Comparison of ENCODE assay signal across 16 mouse cellular contexts in genomic region chr16:45832747-45833108, GRCm38 (mm10).
DNase-seq lines count a peak whose midpoint lies in the region; ATAC-seq and TF ChIP-seq lines count a peak whose summit lies in the region.
"Had no signal": no experiment of that assay in that cellular context is flagged by ENCODE, and none has a peak within 500 bp of the region (broad histone marks: within the 10 kb centered on the region; RNA-seq: fewer than 3 reads in every experiment).

No protein-coding gene starts in this region.

- no peak for DNase-seq in heart, adult 2 months
- DNase-seq in heart, postnatal 4 days = no peak
- DNase-seq in intestine, embryonic 14.5 days (ENCODE audit: low spot score) = no peak
- DNase-seq in lung, embryonic 14.5 days = peak; percentile 35
- no peak for DNase-seq in lung, adult 18-20 months
- DNase-seq: adrenal gland, postnatal 14 days; cerebellum, adult 9-10 months; gastrocnemius, postnatal 10 days; lung, postnatal 14 days; thymus, adult 18-20 months had no signal

- no peaks in the 10 kb centered on the region for H3K9me3 ChIP-seq in intestine, embryonic 14.5 days (ENCODE audit: control insufficient read depth, low read length)
- no peaks in the 10 kb centered on the region for H3K9me3 ChIP-seq in intestine, postnatal 0 days (ENCODE audit: control insufficient read depth)
- H3K9me3 ChIP-seq in lung, embryonic 14.5 days (ENCODE audit: low read depth, low read length) = no peaks in the 10 kb centered on the region
- H3K9me3 ChIP-seq in intestine, embryonic 16.5 days (ENCODE audit: control insufficient read depth, low read length) = no peaks in the 10 kb centered on the region
- H3K9me3 ChIP-seq in forebrain, embryonic 16.5 days (ENCODE audit: control insufficient read depth, low read length) = no peaks in the 10 kb centered on the region
- H3K9me3 ChIP-seq: hindbrain, embryonic 13.5 days; midbrain, embryonic 10.5 days; neural tube, embryonic 15.5 days had no signal

- H3K4me2 ChIP-seq in intestine, embryonic 14.5 days (ENCODE audit: low read length) = peak overlapping the region; percentile 38
- H3K4me2 ChIP-seq in intestine, postnatal 0 days (replicated peaks; ENCODE audit: low read depth) = no peak overlapping the region
- peak overlapping the region; percentile 5; the same call in 1 of the 2 replicates for H3K4me2 ChIP-seq in lung, embryonic 14.5 days
- no peak overlapping the region for H3K4me2 ChIP-seq in intestine, embryonic 16.5 days (ENCODE audit: low read depth, low read length)
- H3K4me2 ChIP-seq in forebrain, embryonic 16.5 days (ENCODE audit: low read length) = no peak overlapping the region
- H3K4me2 ChIP-seq: hindbrain, embryonic 13.5 days; neural tube, embryonic 15.5 days had no signal

- no peak overlapping the region for H3K4me3 ChIP-seq in heart, adult 2 months
- no peak overlapping the region for H3K4me3 ChIP-seq in intestine, embryonic 14.5 days (ENCODE audit: low read depth, low read length)
- H3K4me3 ChIP-seq in intestine, postnatal 0 days (ENCODE audit: low read depth, low read length) = no peak overlapping the region
- no peak overlapping the region for H3K4me3 ChIP-seq in lung, embryonic 14.5 days (ENCODE audit: low read depth, low read length)
- no peak overlapping the region for H3K4me3 ChIP-seq in intestine, embryonic 16.5 days (ENCODE audit: low read length)
- no peak overlapping the region for H3K4me3 ChIP-seq in forebrain, embryonic 16.5 days (replicated peaks; ENCODE audit: low read length)
- H3K4me3 ChIP-seq: hindbrain, embryonic 13.5 days; midbrain, embryonic 10.5 days; neural tube, embryonic 15.5 days had no signal

- no peak for TF ChIP-seq EP300 in heart, adult 2 months (IDR thresholded peaks at IDR 0.05; ENCODE audit: insufficient read depth, low read depth, low read length)

- peaks cover 11% of the 10 kb centered on the region for H3K36me3 ChIP-seq in heart, adult 2 months (ENCODE audit: control insufficient read depth, insufficient read depth, low read length)
- H3K36me3 ChIP-seq in intestine, embryonic 14.5 days (ENCODE audit: control insufficient read depth, insufficient read depth, low read length) = no peaks in the 10 kb centered on the region
- no peaks in the 10 kb centered on the region for H3K36me3 ChIP-seq in intestine, postnatal 0 days (ENCODE audit: control insufficient read depth, insufficient read depth)
- 0 out of 2 replicates have a peak, but pooled peaks cover 4% of the 10 kb centered on the region for H3K36me3 ChIP-seq in lung, embryonic 14.5 days (ENCODE audit: insufficient read depth)
- H3K36me3 ChIP-seq in intestine, embryonic 16.5 days (ENCODE audit: control insufficient read depth, insufficient read depth, low read length) = no peaks in the 10 kb centered on the region
- no peaks in the 10 kb centered on the region for H3K36me3 ChIP-seq in forebrain, embryonic 16.5 days (ENCODE audit: control insufficient read depth, insufficient read depth)
- H3K36me3 ChIP-seq: hindbrain, embryonic 13.5 days; neural tube, embryonic 15.5 days had no signal

- intact Hi-C loops in heart, adult 2 months (cut with DNase I) = no loop called here

- H3K79me2 ChIP-seq in heart, adult 2 months (replicated peaks; ENCODE audit: control insufficient read depth, insufficient read depth, low read length) = peaks cover 4% of the 10 kb centered on the region; the same call in 1 of the 2 replicates

- H3K27ac ChIP-seq in heart, adult 2 months = peak overlapping the region; percentile 61
- H3K27ac ChIP-seq in intestine, embryonic 14.5 days (ENCODE audit: low read depth) = peak overlapping the region; percentile 78; the same call in 1 of the 2 replicates
- H3K27ac ChIP-seq in intestine, postnatal 0 days (ENCODE audit: low read depth, low read length) = no peak overlapping the region
- H3K27ac ChIP-seq in lung, embryonic 14.5 days (ENCODE audit: low read depth) = peak overlapping the region; percentile 74; the same call in 1 of the 2 replicates
- H3K27ac ChIP-seq in intestine, embryonic 16.5 days (ENCODE audit: low read length) = peak overlapping the region; percentile 20; the same call in 1 of the 2 replicates
- H3K27ac ChIP-seq in forebrain, embryonic 16.5 days (ENCODE audit: low read length) = no peak overlapping the region
- H3K27ac ChIP-seq: hindbrain, embryonic 13.5 days; midbrain, embryonic 10.5 days; neural tube, embryonic 15.5 days had no signal

- no peaks in the 10 kb centered on the region for H3K27me3 ChIP-seq in heart, adult 2 months (ENCODE audit: control insufficient read depth, insufficient read depth, low read length)
- no peaks in the 10 kb centered on the region for H3K27me3 ChIP-seq in intestine, embryonic 14.5 days (replicated peaks; ENCODE audit: control insufficient read depth, insufficient read depth, low read length)
- no peaks in the 10 kb centered on the region for H3K27me3 ChIP-seq in intestine, postnatal 0 days (replicated peaks; ENCODE audit: control insufficient read depth, insufficient read depth, low read length)
- no peaks in the 10 kb centered on the region for H3K27me3 ChIP-seq in lung, embryonic 14.5 days (ENCODE audit: insufficient read depth, low read length)
- H3K27me3 ChIP-seq in intestine, embryonic 16.5 days (replicated peaks; ENCODE audit: control insufficient read depth, insufficient read depth, low read length) = no peaks in the 10 kb centered on the region
- no peaks in the 10 kb centered on the region for H3K27me3 ChIP-seq in forebrain, embryonic 16.5 days (replicated peaks; ENCODE audit: control insufficient read depth, insufficient read depth, low read length)
- H3K27me3 ChIP-seq: hindbrain, embryonic 13.5 days; neural tube, embryonic 15.5 days had no signal

- H3K9ac ChIP-seq in heart, adult 2 months (ENCODE audit: low read depth, low read length) = peak overlapping the region; percentile 35; the same call in 1 of the 2 replicates
- H3K9ac ChIP-seq in intestine, embryonic 14.5 days (ENCODE audit: low read length) = no peak overlapping the region
- no peak overlapping the region for H3K9ac ChIP-seq in intestine, postnatal 0 days (ENCODE audit: low read depth, low read length)
- H3K9ac ChIP-seq in lung, embryonic 14.5 days = no peak overlapping the region
- H3K9ac ChIP-seq in intestine, embryonic 16.5 days (ENCODE audit: low read depth, low read length) = no peak overlapping the region
- no peak overlapping the region for H3K9ac ChIP-seq in forebrain, embryonic 16.5 days (replicated peaks; ENCODE audit: low read depth, low read length)
- H3K9ac ChIP-seq: hindbrain, embryonic 13.5 days; neural tube, embryonic 15.5 days had no signal

- TF ChIP-seq POLR2A in heart, adult 2 months (IDR thresholded peaks at IDR 0.05; ENCODE audit: insufficient read depth, low read depth, low read length) = no peak

- no peak for TF ChIP-seq CTCF in heart, adult 2 months (IDR thresholded peaks at IDR 0.05)
- no peak for TF ChIP-seq CTCF in intestine, postnatal 0 days (IDR thresholded peaks at IDR 0.05; ENCODE audit: low read depth)
- TF ChIP-seq CTCF in lung, embryonic 14.5 days (IDR thresholded peaks at IDR 0.05; ENCODE audit: low read depth) = no peak

- H3K4me1 ChIP-seq in heart, adult 2 months (ENCODE audit: control insufficient read depth, insufficient read depth, low read length) = peaks cover 7% of the 10 kb centered on the region
- peaks cover 49% of the 10 kb centered on the region for H3K4me1 ChIP-seq in intestine, embryonic 14.5 days (replicated peaks; ENCODE audit: control insufficient read depth, insufficient read depth, low read length)
- H3K4me1 ChIP-seq in intestine, postnatal 0 days (replicated peaks; ENCODE audit: control insufficient read depth, insufficient read depth, low read length) = peaks cover 5% of the 10 kb centered on the region; the same call in 1 of the 2 replicates
- peaks cover 22% of the 10 kb centered on the region for H3K4me1 ChIP-seq in lung, embryonic 14.5 days (ENCODE audit: insufficient read depth)
- peaks cover 29% of the 10 kb centered on the region for H3K4me1 ChIP-seq in intestine, embryonic 16.5 days (ENCODE audit: control insufficient read depth, insufficient read depth, low read length)
- no peaks in the 10 kb centered on the region for H3K4me1 ChIP-seq in forebrain, embryonic 16.5 days (replicated peaks; ENCODE audit: control insufficient read depth, insufficient read depth, low read length)

- ATAC-seq in intestine, embryonic 14.5 days (replicated peaks; ENCODE audit: low FRiP score, low TSS enrichment, low read depth) = no peak
- ATAC-seq in intestine, postnatal 0 days = no peak
- no peak for ATAC-seq in lung, embryonic 14.5 days (ENCODE audit: insufficient read depth)
- ATAC-seq in intestine, embryonic 16.5 days = no peak
- no peak for ATAC-seq in forebrain, embryonic 16.5 days

- 22% methylated on average over 6 of the region's 6 CpGs for WGBS in heart, adult 2 months
- 9% methylated on average over 6 of the region's 6 CpGs for WGBS in intestine, embryonic 14.5 days
- 14% methylated on average over 6 of the region's 6 CpGs for WGBS in intestine, postnatal 0 days
- WGBS in lung, embryonic 14.5 days = 12% methylated on average over 6 of the region's 6 CpGs
- 16% methylated on average over 6 of the region's 6 CpGs for WGBS in intestine, embryonic 16.5 days
- 74% methylated on average over 6 of the region's 6 CpGs for WGBS in forebrain, embryonic 16.5 days

Comparison
In these comparisons a context has a peak if more than half of its experiments do, and no peak if none do; other contexts are left out.
1. H3K27ac ChIP-seq: peak in heart, adult 2 months (single experiment), intestine, embryonic 14.5 days (single experiment), lung, embryonic 14.5 days (single experiment) and intestine, embryonic 16.5 days (single experiment); none in intestine, postnatal 0 days (single experiment) and forebrain, embryonic 16.5 days (single experiment).
2. H3K4me2 ChIP-seq: peak in intestine, embryonic 14.5 days (single experiment) and lung, embryonic 14.5 days (single experiment); none in intestine, postnatal 0 days (single experiment), intestine, embryonic 16.5 days (single experiment) and forebrain, embryonic 16.5 days (single experiment).